Mouse (Mus musculus) hindbrain, postnatal 0 days (tissue): Measurements from ENCODE around the gene Cdc27. TPM values are rescaled to one million over a fixed set of nuclear protein-coding genes. Genes with fewer than 3 reads are reported as not detected.
A peak's percentile ranks its signal among the peaks of the same experiment; 100 is the strongest.

ENCODE experiments used
- ATAC-seq: fragments of 200-750 bp; cut with Nextera tagmentation; 2 replicates; pipeline ENCODE4 v1.8.0; 2017; ENCODE audit warnings: mild to moderate bottlenecking, moderate TSS enrichment, moderate library complexity
- DNase-seq: peaks from one replicate; pipeline ENCODE4 v3.0.0-alpha.2; 2015; ENCODE audit warnings: low spot score
- H3K27ac ChIP-seq: fragments of 300-500 bp; sonication (generic); 2 replicates; pipeline ENCODE4 v1.5.1; 2014; ENCODE audit warnings: mild to moderate bottlenecking
- H3K27me3 ChIP-seq: fragments of 300-500 bp; sonication (generic); 2 replicates; pipeline ENCODE4 v1.6.1; 2014; ENCODE audit warnings: low read length, mixed read lengths; ENCODE audit not compliant: insufficient read depth
- H3K36me3 ChIP-seq: fragments of 300-500 bp; sonication (generic); 2 replicates; pipeline ENCODE4 v1.6.1; 2014; ENCODE audit warnings: low read length, mixed read lengths; ENCODE audit not compliant: insufficient read depth
- H3K4me1 ChIP-seq: fragments of 300-500 bp; sonication (generic); 2 replicates; pipeline ENCODE4 v1.6.1; 2014; ENCODE audit warnings: antibody characterized with exemption, low read length, mixed read lengths; ENCODE audit not compliant: insufficient read depth
- H3K4me2 ChIP-seq: fragments of 300-500 bp; sonication (generic); 2 replicates; pipeline ENCODE4 v1.6.1; 2014; ENCODE audit warnings: low read depth, mild to moderate bottlenecking, low read length, moderate library complexity, mixed read lengths
- H3K4me3 ChIP-seq: fragments of 300-500 bp; sonication (generic); 2 replicates; pipeline ENCODE4 v1.5.1; 2014; ENCODE audit warnings: low read length
- H3K9ac ChIP-seq: fragments of 300-500 bp; sonication (generic); replicated peaks from 2 replicates; pipeline ENCODE4 v1.6.1; 2014; ENCODE audit warnings: mild to moderate bottlenecking, low read length, moderate library complexity, mixed read lengths
- H3K9me3 ChIP-seq: fragments of 300-500 bp; sonication (generic); 2 replicates; pipeline ENCODE4 v1.6.1; 2016; ENCODE audit warnings: low read length, mixed read lengths
- CTCF ChIP-seq: IDR thresholded peaks from 2 replicates; pipeline ENCODE4 v1.5.1; 2016; ENCODE audit warnings: antibody characterized with exemption, control low read depth, low read depth
- WGBS: fragments of 180-500 bp; shearing (Covaris S2); extraction: QIAGEN DNeasy Blood & Tissue Kit; methylation state at CpG from one replicate; pipeline ENCODE4 v1.1.7; 2014; 5-methylcytosine and 5-hydroxymethylcytosine counted together
- polyA plus RNA-seq: library from polyadenylated mRNA; unstranded; fragments of >200 nt; fragmentation: Nextera tagmentation; extraction: Ambion mirVana; gene quantifications from 2 replicates; pipeline ENCODE4 v1.2.1, GENCODE M21; 2015
- total RNA-seq: library from RNA; depleted of rRNA; stranded (reverse); fragments of >200 nt; gene quantifications from 2 replicates; pipeline ENCODE4 v1.2.3, GENCODE M21; 2014; rRNA removed

Gene Cdc27
- total RNA-seq (23.8 and 27.4 TPM in 2 replicates), polyA plus RNA-seq (38.2 and 39.1 TPM in 2 replicates)

DNA sequence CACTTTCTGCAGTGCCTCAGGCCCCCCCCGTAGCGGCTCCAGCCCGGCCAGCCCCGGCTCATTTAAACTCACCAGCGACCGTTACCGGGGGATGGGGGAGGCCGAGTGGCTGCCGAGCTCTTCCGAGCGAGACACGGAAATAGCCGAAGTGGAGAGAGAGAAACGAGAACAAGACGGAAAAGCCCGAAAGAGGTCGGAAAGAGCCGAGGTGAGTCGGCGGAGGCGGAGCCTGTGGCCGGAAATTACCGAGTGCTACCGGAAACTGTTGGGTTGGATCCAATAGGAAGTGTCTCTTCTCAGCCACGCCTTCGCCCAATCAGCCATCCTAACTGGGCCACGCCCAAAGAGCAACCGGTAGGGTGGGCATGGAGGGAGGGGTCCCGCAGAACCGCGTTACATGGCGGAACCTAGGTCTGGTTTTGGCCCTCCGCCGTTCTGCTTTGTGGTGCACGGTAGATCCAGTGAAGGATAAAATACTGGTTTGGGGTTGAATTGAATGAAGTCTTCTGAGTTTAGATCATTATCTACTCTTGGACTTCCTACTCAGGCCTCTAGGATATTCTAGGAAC lies at the start of gene Cdc27, which contains the start of gene Myl4:
Gene Cdc27 (minus strand): TSS at position 215 of the 569 bp plus-strand sequence.
Gene Myl4 (plus strand): TSS at position 258 of the 569 bp plus-strand sequence.
- peak; percentile 100 for DNase-seq
- H3K4me1 ChIP-seq, result peaks cover 10% of the 10 kb centered on the region; the same call in 1 of the 2 replicates
- no peaks in the 10 kb centered on the region for H3K36me3 ChIP-seq
- peak; percentile 3; the same call in 1 of the 2 replicates for TF ChIP-seq CTCF
- WGBS, result under 1% methylated on average over 35 of the region's 35 CpGs
- peak within 1 kb of the TSS; percentile 96 for H3K4me3 ChIP-seq
- peak within 1 kb of the TSS; percentile 94 for H3K27ac ChIP-seq
- no peaks in the 10 kb centered on the region for H3K27me3 ChIP-seq
- H3K9me3 ChIP-seq, result no peaks in the 10 kb centered on the region
- ATAC-seq, result peak; percentile 98
- H3K9ac ChIP-seq, result peak within 1 kb of the TSS; percentile 100
- peak within 1 kb of the TSS; percentile 67 for H3K4me2 ChIP-seq

DNA sequence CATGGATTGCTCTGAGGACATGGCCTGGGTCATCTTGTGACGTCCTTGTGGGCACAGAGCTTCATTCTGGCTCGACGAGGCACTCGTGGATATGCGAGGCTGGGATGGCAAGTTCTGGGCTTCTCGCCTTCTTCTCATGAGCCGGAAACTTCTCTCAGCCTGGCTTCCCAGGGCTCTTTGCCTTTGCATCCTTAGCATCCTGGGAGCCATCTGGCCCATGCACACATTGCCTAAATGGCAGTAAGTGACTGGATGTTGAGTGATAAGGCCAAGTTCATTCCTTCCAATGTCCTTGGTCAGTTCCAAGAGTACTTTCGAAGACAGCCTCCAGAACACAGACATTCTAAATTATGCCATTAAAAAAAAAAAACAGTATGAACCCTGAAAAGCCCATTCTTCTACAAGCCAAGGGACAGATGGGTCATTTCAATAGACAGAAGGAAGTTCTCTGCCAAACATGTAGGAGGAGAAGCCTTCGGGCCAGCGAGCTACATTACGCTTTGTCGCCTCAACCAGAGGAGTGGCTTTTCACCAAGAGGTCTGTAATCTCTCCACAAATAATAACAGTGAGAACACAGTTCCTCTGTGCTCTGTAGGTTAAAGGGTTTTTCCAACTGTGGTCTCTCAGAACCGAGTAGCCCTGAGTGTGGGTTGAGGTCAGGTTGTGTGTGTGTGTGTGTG lies 49.0 kb upstream of the Cdc27 start:
- no peak overlapping the region for H3K27ac ChIP-seq
- ATAC-seq, result no peak
- no peaks in the 10 kb centered on the region for H3K36me3 ChIP-seq
- no peak for TF ChIP-seq CTCF
- no peaks in the 10 kb centered on the region for H3K9me3 ChIP-seq
- no peak overlapping the region for H3K4me2 ChIP-seq
- H3K4me3 ChIP-seq, result no peak overlapping the region
- 79% methylated on average over 13 of the region's 13 CpGs for WGBS
- H3K4me1 ChIP-seq, result no peaks in the 10 kb centered on the region
- no peaks in the 10 kb centered on the region for H3K27me3 ChIP-seq
- DNase-seq, result no peak
- no peak overlapping the region for H3K9ac ChIP-seq

GRCm38 (mm10) chr11:104596365-104596764 lies 45.9 kb upstream of the Cdc27 start:
- Histone ChIP-seq H3K27ac (no peak overlapping the region), H3K4me3 (no peak overlapping the region), H3K36me3 (no peaks in the 10 kb centered on the region), H3K9me3 (no peaks in the 10 kb centered on the region), H3K27me3 (no peaks in the 10 kb centered on the region), H3K4me2 (no peak overlapping the region), H3K4me1 (no peaks in the 10 kb centered on the region), H3K9ac (no peak overlapping the region)
- WGBS, result 87% methylated on average over 10 of the region's 10 CpGs
- DNase-seq (no peak), ATAC-seq (no peak)
- no peak for TF ChIP-seq CTCF

- ATAC-seq (no peak), DNase-seq (no peak)
- Histone ChIP-seq H3K9ac (no peak overlapping the region), H3K9me3 (no peaks in the 10 kb centered on the region), H3K4me3 (no peak overlapping the region), H3K27ac (no peak overlapping the region), H3K4me1 (no peaks in the 10 kb centered on the region), H3K4me2 (no peak overlapping the region), H3K36me3 (no peaks in the 10 kb centered on the region), H3K27me3 (no peaks in the 10 kb centered on the region)
- 77% methylated on average over 13 of the region's 13 CpGs for WGBS
- TF ChIP-seq CTCF, result no peak
Observed at GRCm38 (mm10) chr11:104592066-104592835, 41.8 kb upstream of the Cdc27 start.

- 3% methylated on average over 8 of the region's 8 CpGs for WGBS
Observed at GRCm38 (mm10) chr11:104590148-104590547, 39.7 kb upstream of the Cdc27 start.

DNA sequence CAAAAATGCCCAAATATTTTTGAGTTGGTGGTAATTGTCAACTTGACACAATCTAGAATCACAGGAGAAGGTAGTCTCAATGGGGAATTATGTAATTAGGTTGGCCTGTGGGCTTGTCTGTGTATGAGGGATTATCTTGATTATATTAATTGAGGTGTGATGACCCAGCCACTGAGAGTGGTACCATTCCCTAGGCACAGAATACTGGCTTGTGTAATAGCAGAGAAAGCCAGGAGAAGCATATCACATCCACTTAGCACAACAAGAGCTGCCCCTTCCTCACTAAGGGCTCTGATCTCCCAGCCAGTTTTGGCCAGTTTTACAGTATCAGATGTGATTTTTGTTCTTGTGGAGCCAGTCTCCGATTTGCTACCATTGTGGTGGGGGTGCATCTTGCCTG lies 39.1 kb upstream of the Cdc27 start:
- no peak for DNase-seq
- TF ChIP-seq CTCF, result no peak
- no peak overlapping the region for H3K4me3 ChIP-seq
- no peaks in the 10 kb centered on the region for H3K27me3 ChIP-seq
- H3K27ac ChIP-seq, result no peak overlapping the region
- H3K4me1 ChIP-seq, result no peaks in the 10 kb centered on the region
- ATAC-seq, result no peak
- no peak overlapping the region for H3K4me2 ChIP-seq
- 89% methylated on average over 1 of the region's 1 CpGs for WGBS
- H3K9ac ChIP-seq, result no peak overlapping the region
- no peaks in the 10 kb centered on the region for H3K9me3 ChIP-seq
- H3K36me3 ChIP-seq, result no peaks in the 10 kb centered on the region

More at GRCm38 (mm10) chr11:104590148-104590547, 39.7 kb upstream of the Cdc27 start:
- Histone ChIP-seq H3K9ac (no peak overlapping the region), H3K4me3 (no peak overlapping the region), H3K27me3 (no peaks in the 10 kb centered on the region), H3K36me3 (no peaks in the 10 kb centered on the region), H3K4me1 (no peaks in the 10 kb centered on the region), H3K9me3 (no peaks in the 10 kb centered on the region), H3K4me2 (no peak overlapping the region), H3K27ac (no peak overlapping the region)
- DNase-seq (peak; percentile 94), ATAC-seq (peak; percentile 86)
- peak; percentile 98 for TF ChIP-seq CTCF
